Mouse (Mus musculus) urinary bladder, postnatal 14 days (tissue): ENCODE measurements around the gene Ksr1.
"Not testable (repeated sequence)": the region's sequence is repeated elsewhere in the genome, so short reads cannot be mapped to it uniquely, and the experiment has no call there.

ENCODE experiments used
- DNase-seq: peaks from one replicate; pipeline ENCODE4 v3.0.0; 2021; ENCODE audit warnings: low spot score

Ksr1 gene

GRCm38 (mm10) chr11:79008891-79009290 lies 137.3 kb downstream of the Ksr1 start:
- no peak for DNase-seq

GRCm38 (mm10) chr11:79008007-79008775 lies 138.0 kb downstream of the Ksr1 start:
- no peak for DNase-seq

GRCm38 (mm10) chr11:79007356-79007755 lies 138.9 kb downstream of the Ksr1 start:
- not testable (repeated sequence) for DNase-seq

- DNase-seq: no peak
These were observed 139.8 kb downstream of the Ksr1 start for GRCm38 (mm10) chr11:79006417-79006816.

- no peak for DNase-seq
These were observed 140.4 kb downstream of the Ksr1 start for GRCm38 (mm10) chr11:79005578-79006394.

- no peak for DNase-seq
These were observed 142.2 kb downstream of the Ksr1 start for GRCm38 (mm10) chr11:79003769-79004638.

- DNase-seq: no peak
These were observed 143.0 kb downstream of the Ksr1 start for GRCm38 (mm10) chr11:79003053-79003768.

GRCm38 (mm10) chr11:79002551-79002951 lies 143.7 kb downstream of the Ksr1 start:
- no peak for DNase-seq

GRCm38 (mm10) chr11:79001871-79002270 lies 144.3 kb downstream of the Ksr1 start:
- no peak for DNase-seq

GRCm38 (mm10) chr11:78999118-78999517 lies 147.1 kb downstream of the Ksr1 start:
- no peak for DNase-seq

GRCm38 (mm10) chr11:78990875-78991543 lies 155.2 kb downstream of the Ksr1 start:
- not testable (repeated sequence) for DNase-seq

GRCm38 (mm10) chr11:78990096-78990495 lies 156.1 kb downstream of the Ksr1 start:
- DNase-seq: no peak

- not testable (repeated sequence) for DNase-seq
These were observed 157.0 kb downstream of the Ksr1 start for GRCm38 (mm10) chr11:78989206-78989605.

- DNase-seq: no peak
These were observed 159.8 kb downstream of the Ksr1 start for GRCm38 (mm10) chr11:78986311-78987002.

- no peak for DNase-seq
These were observed 160.7 kb downstream of the Ksr1 start for GRCm38 (mm10) chr11:78985505-78985904.

GRCm38 (mm10) chr11:78984483-78985177 lies 161.6 kb downstream of the Ksr1 start, which contains the start of gene Lgals9:
TSS of gene Lgals9 (minus strand) at chr11:78984946.
- DNase-seq: peak; percentile 73

- no peak for DNase-seq
These were observed 162.7 kb downstream of the Ksr1 start for GRCm38 (mm10) chr11:78983539-78983938.

- no peak for DNase-seq
These were observed 163.5 kb downstream of the Ksr1 start for GRCm38 (mm10) chr11:78982513-78983291.

- DNase-seq: no peak
These were observed 164.2 kb downstream of the Ksr1 start for GRCm38 (mm10) chr11:78982042-78982441.
